Mouse (Mus musculus) frontal cortex, postnatal 14 days (tissue): ENCODE measurements around the gene Gm20422.
"Not testable (repeated sequence)": the region's sequence is repeated elsewhere in the genome, so short reads cannot be mapped to it uniquely, and the experiment has no call there.

ENCODE experiments used
- DNase-seq, 2 experiments: peaks; one replicate each; pipeline ENCODE4 v3.0.0; 2022; ENCODE audit warnings: low spot score in 2 of 2

The Gm20422 gene

DNA sequence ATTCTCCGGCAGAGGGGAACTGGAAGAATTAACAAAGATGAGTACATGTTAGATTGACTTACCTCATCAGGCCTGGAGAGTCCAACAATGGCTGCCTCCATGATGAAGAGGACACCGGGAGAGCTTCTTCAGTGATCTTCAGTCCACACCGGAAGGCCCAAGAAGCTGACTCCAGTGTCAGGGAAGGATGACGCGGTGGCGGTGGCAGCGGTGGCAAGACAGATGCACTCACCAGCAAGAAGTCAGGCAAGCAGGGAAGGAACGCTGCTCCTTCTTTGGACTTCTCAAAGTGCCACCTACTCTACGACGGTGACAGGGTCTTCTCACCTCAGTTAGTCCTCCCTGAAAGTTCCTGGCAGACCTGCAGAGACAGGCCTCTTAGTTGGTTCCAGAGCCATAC is 64.1 kb downstream of the Gm20422 start, which contains the start of gene Zfp869:
Gene Zfp869 (minus strand): TSS at position 101 of the 400 bp plus-strand sequence.
- not testable (repeated sequence) for DNase-seq

GRCm38 (mm10) chr8:69701810-69702209 is 72.9 kb downstream of the Gm20422 start:
- DNase-seq: no peak
